9 mouse cellular contexts compared by ENCODE assay signal in the genomic region with DNA sequence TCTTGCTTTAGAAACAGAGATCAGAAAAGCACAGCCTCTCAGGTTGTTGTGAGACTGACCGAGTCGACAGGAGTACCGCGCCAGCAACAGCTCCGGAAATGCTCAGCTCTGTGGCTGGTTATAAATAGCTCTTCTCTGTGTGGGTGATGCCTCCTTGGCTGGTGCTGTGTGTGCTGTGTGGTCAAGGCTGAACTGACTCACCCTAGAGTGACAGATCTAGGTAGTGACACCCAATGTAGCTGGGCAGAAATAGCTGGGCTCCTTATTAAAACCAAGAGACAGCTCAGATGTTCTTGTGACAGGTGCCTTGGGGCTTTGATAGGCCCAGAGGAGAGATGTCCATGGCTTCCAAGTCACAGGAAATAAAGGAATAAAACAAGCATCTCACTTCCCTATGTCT.
A peak's percentile ranks its signal among the peaks of the same experiment; 100 is the strongest.
DNase-seq lines count a peak whose midpoint lies in the region; ATAC-seq lines count a peak whose summit lies in the region.
"Had no signal": no experiment of that assay in that cellular context is flagged by ENCODE, and none has a peak within 500 bp of the region (broad histone marks: within the 10 kb centered on the region; RNA-seq: fewer than 3 reads in every experiment).

No protein-coding gene starts in this region.

- H3K36me3 ChIP-seq in heart, embryonic 16.5 days (ENCODE audit: control insufficient read depth, insufficient read depth) = no peaks in the 10 kb centered on the region
- H3K36me3 ChIP-seq: midbrain, embryonic 12.5 days had no signal

- no peaks in the 10 kb centered on the region for H3K27me3 ChIP-seq in heart, embryonic 16.5 days (ENCODE audit: control insufficient read depth, insufficient read depth, low read length)
- H3K27me3 ChIP-seq: midbrain, embryonic 12.5 days had no signal

- 23% methylated on average over 5 of the region's 5 CpGs for WGBS in heart, embryonic 16.5 days

- ATAC-seq in heart, embryonic 16.5 days (replicated peaks; ENCODE audit: extremely low read depth, insufficient read depth, low FRiP score) = peak; percentile 91

- H3K9ac ChIP-seq in heart, embryonic 16.5 days (ENCODE audit: low read length) = peak overlapping the region; percentile 28; the same call in 1 of the 2 replicates
- H3K9ac ChIP-seq: midbrain, embryonic 12.5 days had no signal

- no peaks in the 10 kb centered on the region for H3K9me3 ChIP-seq in heart, embryonic 16.5 days (replicated peaks; ENCODE audit: control insufficient read depth, low read length)
- H3K9me3 ChIP-seq: midbrain, embryonic 12.5 days had no signal

- peak overlapping the region; percentile 44 for H3K4me2 ChIP-seq in heart, embryonic 16.5 days (ENCODE audit: low read depth, low read length)
- H3K4me2 ChIP-seq: midbrain, embryonic 12.5 days had no signal

- 0 out of 2 replicates have a peak overlapping the region, but pooled peaks have one; percentile 9 for H3K4me3 ChIP-seq in heart, embryonic 16.5 days (ENCODE audit: low read length)
- H3K4me3 ChIP-seq: midbrain, embryonic 12.5 days had no signal

- peak; percentile 30 for DNase-seq in urinary bladder, postnatal 14 days (ENCODE audit: low spot score)
- DNase-seq in urinary bladder, postnatal 10 days (ENCODE audit: low spot score) = no peak
- DNase-seq in cerebellum, postnatal 10 days = peak; percentile 45 to 55
- peak; percentile 42 to 47 for DNase-seq in right cerebral cortex, adult 2 months (ENCODE audit: low spot score in 2 of 2)
- no peak for DNase-seq in retina, postnatal 1 day
- no peak for DNase-seq in kidney, postnatal 10 days
- DNase-seq in liver = no peak

- peaks cover 15% of the 10 kb centered on the region for H3K4me1 ChIP-seq in heart, embryonic 16.5 days (ENCODE audit: control insufficient read depth, insufficient read depth, low read length)
- H3K4me1 ChIP-seq: midbrain, embryonic 12.5 days had no signal

- H3K27ac ChIP-seq in heart, embryonic 16.5 days (ENCODE audit: low read length) = peak overlapping the region; percentile 56
- H3K27ac ChIP-seq: midbrain, embryonic 12.5 days had no signal

Comparison
In these comparisons a context has a peak if more than half of its experiments do, and no peak if none do; other contexts are left out.
1. DNase-seq: peak in urinary bladder, postnatal 14 days (single experiment), cerebellum, postnatal 10 days (2 of 2) and right cerebral cortex, adult 2 months (2 of 2); none in urinary bladder, postnatal 10 days (single experiment), retina, postnatal 1 day (single experiment), kidney, postnatal 10 days (single experiment) and liver (single experiment).